Mouse (Mus musculus): ENCODE results near the gene Tarsl2. TPM values are rescaled to one million over a fixed set of nuclear protein-coding genes. Genes with fewer than 3 reads are reported as not detected.

Gene Tarsl2
- polyA plus RNA-seq (2012; rRNA removed) = 17.6 and 17.9 TPM in 2 replicates

GRCm38 (mm10) chr7:65644643-65645351 lies at the start of gene Tarsl2:
TSS of gene Tarsl2 (plus strand) at chr7:65644898.
- TF ChIP-seq POLR2A (IDR thresholded peaks at IDR 0.05; ENCODE audit: borderline replicate concordance, insufficient read depth, low read length) (peak; percentile 79), CTCF (IDR thresholded peaks at IDR 0.05; ENCODE audit: borderline replicate concordance, insufficient read depth, low read depth, low read length) (peak; percentile 35; the same call in 1 of the 2 replicates)
- H3K4me1 ChIP-seq (ENCODE audit: control insufficient read depth, insufficient read depth, low read length) = no peaks in the 10 kb centered on the region
- 1% methylated on average over 64 of the region's 64 CpGs for WGBS
- H3K27ac ChIP-seq (ENCODE audit: insufficient read depth, low read length) = peak within 1 kb of the TSS; percentile 77
- H3K27me3 ChIP-seq (ENCODE audit: control insufficient read depth, insufficient read depth, low read length) = no peaks in the 10 kb centered on the region
- peak; percentile 97 to 98 for DNase-seq
- H3K4me3 ChIP-seq (replicated peaks; ENCODE audit: insufficient read depth, low read depth, low read length) = peak within 1 kb of the TSS; percentile 55

- no peak overlapping the region for H3K27ac ChIP-seq (ENCODE audit: insufficient read depth, low read length)
- DNase-seq = no peak
- H3K4me1 ChIP-seq (ENCODE audit: control insufficient read depth, insufficient read depth, low read length) = peaks cover 17% of the 10 kb centered on the region
- 77% methylated on average over 3 of the region's 3 CpGs for WGBS
- TF ChIP-seq POLR2A (IDR thresholded peaks at IDR 0.05; ENCODE audit: borderline replicate concordance, insufficient read depth, low read length) (no peak), CTCF (IDR thresholded peaks at IDR 0.05; ENCODE audit: borderline replicate concordance, insufficient read depth, low read depth, low read length) (no peak)
- H3K4me3 ChIP-seq (replicated peaks; ENCODE audit: insufficient read depth, low read depth, low read length) = no peak overlapping the region
- no peaks in the 10 kb centered on the region for H3K27me3 ChIP-seq (ENCODE audit: control insufficient read depth, insufficient read depth, low read length)
Observed at GRCm38 (mm10) chr7:65606124-65606523, 38.6 kb upstream of the Tarsl2 start.

GRCm38 (mm10) chr7:65607003-65607402 lies 37.7 kb upstream of the Tarsl2 start:
- H3K4me3 ChIP-seq (replicated peaks; ENCODE audit: insufficient read depth, low read depth, low read length) = no peak overlapping the region
- H3K27ac ChIP-seq (ENCODE audit: insufficient read depth, low read length) = no peak overlapping the region
- no peak for DNase-seq
- no peak for TF ChIP-seq CTCF (IDR thresholded peaks at IDR 0.05; ENCODE audit: borderline replicate concordance, insufficient read depth, low read depth, low read length)
- peaks cover 18% of the 10 kb centered on the region for H3K4me1 ChIP-seq (ENCODE audit: control insufficient read depth, insufficient read depth, low read length)
- 94% methylated on average over 5 of the region's 5 CpGs for WGBS
- no peaks in the 10 kb centered on the region for H3K27me3 ChIP-seq (ENCODE audit: control insufficient read depth, insufficient read depth, low read length)

GRCm38 (mm10) chr7:65610171-65610570 lies 34.5 kb upstream of the Tarsl2 start:
- peak; percentile 82 to 91 for DNase-seq
- WGBS = 2% methylated on average over 5 of the region's 5 CpGs

GRCm38 (mm10) chr7:65610673-65611072 lies 34.0 kb upstream of the Tarsl2 start:
- 23% methylated on average over 8 of the region's 8 CpGs for WGBS
- no peak for DNase-seq
- H3K27me3 ChIP-seq (ENCODE audit: control insufficient read depth, insufficient read depth, low read length) = no peaks in the 10 kb centered on the region
- no peak overlapping the region for H3K27ac ChIP-seq (ENCODE audit: insufficient read depth, low read length)
- no peak overlapping the region for H3K4me3 ChIP-seq (replicated peaks; ENCODE audit: insufficient read depth, low read depth, low read length)
- no peak for TF ChIP-seq POLR2A (IDR thresholded peaks at IDR 0.05; ENCODE audit: borderline replicate concordance, insufficient read depth, low read length)
- no peak for TF ChIP-seq CTCF (IDR thresholded peaks at IDR 0.05; ENCODE audit: borderline replicate concordance, insufficient read depth, low read depth, low read length)
- peaks cover 18% of the 10 kb centered on the region for H3K4me1 ChIP-seq (ENCODE audit: control insufficient read depth, insufficient read depth, low read length)

More at GRCm38 (mm10) chr7:65610171-65610570, 34.5 kb upstream of the Tarsl2 start:
- TF ChIP-seq POLR2A (IDR thresholded peaks at IDR 0.05; ENCODE audit: borderline replicate concordance, insufficient read depth, low read length) (no peak), CTCF (IDR thresholded peaks at IDR 0.05; ENCODE audit: borderline replicate concordance, insufficient read depth, low read depth, low read length) (peak; percentile 59)
- H3K27me3 ChIP-seq (ENCODE audit: control insufficient read depth, insufficient read depth, low read length) = no peaks in the 10 kb centered on the region
- peaks cover 18% of the 10 kb centered on the region for H3K4me1 ChIP-seq (ENCODE audit: control insufficient read depth, insufficient read depth, low read length)
- H3K27ac ChIP-seq (ENCODE audit: insufficient read depth, low read length) = no peak overlapping the region
- no peak overlapping the region for H3K4me3 ChIP-seq (replicated peaks; ENCODE audit: insufficient read depth, low read depth, low read length)

- no peak for DNase-seq
- Histone ChIP-seq H3K27me3 (ENCODE audit: control insufficient read depth, insufficient read depth, low read length) (no peaks in the 10 kb centered on the region; the same call in 1 of the 2 replicates), H3K4me3 (replicated peaks; ENCODE audit: insufficient read depth, low read depth, low read length) (no peak overlapping the region), H3K27ac (ENCODE audit: insufficient read depth, low read length) (no peak overlapping the region), H3K4me1 (ENCODE audit: control insufficient read depth, insufficient read depth, low read length) (peaks cover 18% of the 10 kb centered on the region)
- no peak for TF ChIP-seq CTCF (IDR thresholded peaks at IDR 0.05; ENCODE audit: borderline replicate concordance, insufficient read depth, low read depth, low read length)
- no peak for TF ChIP-seq POLR2A (IDR thresholded peaks at IDR 0.05; ENCODE audit: borderline replicate concordance, insufficient read depth, low read length)
- WGBS = 82% methylated on average over 3 of the region's 3 CpGs
Observed at GRCm38 (mm10) chr7:65611298-65611697, 33.4 kb upstream of the Tarsl2 start.

- Histone ChIP-seq H3K4me3 (replicated peaks; ENCODE audit: insufficient read depth, low read depth, low read length) (no peak overlapping the region), H3K4me1 (ENCODE audit: control insufficient read depth, insufficient read depth, low read length) (peaks cover 18% of the 10 kb centered on the region), H3K27ac (ENCODE audit: insufficient read depth, low read length) (no peak overlapping the region), H3K27me3 (ENCODE audit: control insufficient read depth, insufficient read depth, low read length) (no peaks in the 10 kb centered on the region; the same call in 1 of the 2 replicates)
- TF ChIP-seq POLR2A (IDR thresholded peaks at IDR 0.05; ENCODE audit: borderline replicate concordance, insufficient read depth, low read length) (no peak), CTCF (IDR thresholded peaks at IDR 0.05; ENCODE audit: borderline replicate concordance, insufficient read depth, low read depth, low read length) (no peak)
- DNase-seq = no peak
- WGBS = 92% methylated on average over 5 of the region's 5 CpGs
Observed at GRCm38 (mm10) chr7:65613723-65614122, 31.0 kb upstream of the Tarsl2 start.

- Histone ChIP-seq H3K4me3 (replicated peaks; ENCODE audit: insufficient read depth, low read depth, low read length) (no peak overlapping the region), H3K27ac (ENCODE audit: insufficient read depth, low read length) (no peak overlapping the region), H3K4me1 (ENCODE audit: control insufficient read depth, insufficient read depth, low read length) (no peaks in the 10 kb centered on the region), H3K27me3 (ENCODE audit: control insufficient read depth, insufficient read depth, low read length) (no peaks in the 10 kb centered on the region; the same call in 1 of the 2 replicates)
- TF ChIP-seq POLR2A (IDR thresholded peaks at IDR 0.05; ENCODE audit: borderline replicate concordance, insufficient read depth, low read length) (no peak), CTCF (IDR thresholded peaks at IDR 0.05; ENCODE audit: borderline replicate concordance, insufficient read depth, low read depth, low read length) (no peak)
- no peak for DNase-seq
- WGBS = 62% methylated on average over 1 of the region's 1 CpGs
Observed at GRCm38 (mm10) chr7:65618751-65619150, 25.9 kb upstream of the Tarsl2 start.
